ENCODE assay signal across 9 mouse cellular contexts in the genomic region with DNA sequence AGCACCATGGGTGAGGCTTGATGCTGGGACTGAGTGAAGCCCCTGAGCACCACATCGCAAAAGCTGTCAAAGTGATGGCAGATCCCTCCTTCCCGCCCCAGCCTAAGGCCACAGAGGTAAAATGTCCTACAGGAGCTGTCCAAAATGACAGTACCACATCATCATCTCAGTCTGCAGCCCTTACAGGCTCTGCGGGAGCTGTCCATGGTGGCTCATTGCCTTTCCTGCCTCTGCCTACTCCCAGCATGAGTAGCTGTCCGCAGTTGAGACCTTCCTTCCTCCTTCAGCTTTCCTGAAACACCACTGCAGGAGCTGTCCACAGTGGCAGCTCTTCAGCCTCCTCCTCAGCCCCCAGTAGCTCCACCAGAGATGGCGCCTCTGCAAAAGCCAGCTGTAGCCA. TPM values are rescaled to one million over a fixed set of nuclear protein-coding genes. Genes with fewer than 3 reads are reported as not detected.
DNase-seq lines count a peak whose midpoint lies in the region; ATAC-seq lines count a peak whose summit lies in the region.
"Had no signal": no experiment of that assay in that cellular context is flagged by ENCODE, and none has a peak within 500 bp of the region (broad histone marks: within the 10 kb centered on the region; RNA-seq: fewer than 3 reads in every experiment).

No protein-coding gene starts in this region.

- DNase-seq in gastrocnemius, postnatal 25 days = peak; percentile 14
- no peak for DNase-seq in gastrocnemius, adult 8-10 months (ENCODE audit: low spot score in 2 of 2)
- peak; percentile 22 for DNase-seq in urinary bladder, postnatal 14 days (ENCODE audit: low spot score)
- no peak for DNase-seq in urinary bladder, postnatal 25 days (ENCODE audit: low spot score)
- DNase-seq in limb, embryonic 10.5 days (ENCODE audit: low spot score) = peak; percentile 63
- no peak for DNase-seq in cerebellum, postnatal 4 days (ENCODE audit: low spot score in 2 of 2)
- no peak for DNase-seq in right cerebral cortex, postnatal 10 days (ENCODE audit: low spot score in 2 of 2)

- WGBS in limb, embryonic 10.5 days = 84% methylated on average over 5 of the region's 5 CpGs
- 84% methylated on average over 5 of the region's 5 CpGs for WGBS in midbrain, embryonic 15.5 days

- H3K4me3 ChIP-seq in limb, embryonic 10.5 days = no peak overlapping the region
- no peak overlapping the region for H3K4me3 ChIP-seq in midbrain, embryonic 15.5 days
- H3K4me3 ChIP-seq: lung, embryonic 15.5 days had no signal

- H3K4me1 ChIP-seq in limb, embryonic 10.5 days = no peaks in the 10 kb centered on the region
- peaks cover 8% of the 10 kb centered on the region for H3K4me1 ChIP-seq in midbrain, embryonic 15.5 days
- H3K4me1 ChIP-seq: lung, embryonic 15.5 days had no signal

- H3K27me3 ChIP-seq in limb, embryonic 10.5 days (ENCODE audit: low read depth, poor library complexity, severe bottlenecking) = no peaks in the 10 kb centered on the region
- H3K27me3 ChIP-seq in midbrain, embryonic 15.5 days (replicated peaks) = no peaks in the 10 kb centered on the region
- H3K27me3 ChIP-seq: lung, embryonic 15.5 days had no signal

- H3K4me2 ChIP-seq in midbrain, embryonic 15.5 days = no peak overlapping the region
- H3K4me2 ChIP-seq: lung, embryonic 15.5 days had no signal

- peaks cover 18% of the 10 kb centered on the region for H3K36me3 ChIP-seq in limb, embryonic 10.5 days
- H3K36me3 ChIP-seq in midbrain, embryonic 15.5 days (replicated peaks) = no peaks in the 10 kb centered on the region
- H3K36me3 ChIP-seq: lung, embryonic 15.5 days had no signal

- H3K27ac ChIP-seq in limb, embryonic 10.5 days = no peak overlapping the region
- H3K27ac ChIP-seq in midbrain, embryonic 15.5 days = no peak overlapping the region
- H3K27ac ChIP-seq: lung, embryonic 15.5 days had no signal

- H3K9ac ChIP-seq in midbrain, embryonic 15.5 days = no peak overlapping the region
- H3K9ac ChIP-seq: lung, embryonic 15.5 days had no signal

- no peak for ATAC-seq in midbrain, embryonic 15.5 days (replicated peaks)

- no peaks in the 10 kb centered on the region for H3K9me3 ChIP-seq in limb, embryonic 10.5 days (replicated peaks)
- H3K9me3 ChIP-seq in midbrain, embryonic 15.5 days = no peaks in the 10 kb centered on the region
- H3K9me3 ChIP-seq: lung, embryonic 15.5 days had no signal

RNA-seq across cellular contexts. Expression of gene Klhl7, which starts 9.7 kb away (rescaled TPM):
- 10 to 100 TPM; 32.6 to 35.2 TPM for total RNA-seq in gastrocnemius, postnatal 25 days (2021)
- total RNA-seq in gastrocnemius, adult 8-10 months (2022) = 10 to 100 TPM; 35.2 to 41.0 (median 37.7) TPM
- polyA plus RNA-seq in limb, embryonic 10.5 days (2016; fragmentation: Nextera tagmentation; extraction: Ambion mirVana) = 46.8 and 51.1 TPM in 2 replicates
- polyA plus RNA-seq in midbrain, embryonic 15.5 days (2015; fragmentation: Nextera tagmentation; extraction: Ambion mirVana) = 143 and 159 TPM in 2 replicates

RNA-seq across cellular contexts. Expression of gene Nupl2, which starts 54.7 kb away (rescaled TPM):
- 1 to 10 TPM; 5.0 TPM for total RNA-seq in gastrocnemius, postnatal 25 days (2021)
- 1 to 10 TPM; 5.6 to 6.3 (median 5.7) TPM for total RNA-seq in gastrocnemius, adult 8-10 months (2022)
- polyA plus RNA-seq in limb, embryonic 10.5 days (2016; fragmentation: Nextera tagmentation; extraction: Ambion mirVana) = 20.2 and 22.0 TPM in 2 replicates
- polyA plus RNA-seq in midbrain, embryonic 15.5 days (2015; fragmentation: Nextera tagmentation; extraction: Ambion mirVana) = 14.2 and 15.6 TPM in 2 replicates

Comparison
In these comparisons a context has a peak if more than half of its experiments do, and no peak if none do; other contexts are left out.
1. DNase-seq: peak in gastrocnemius, postnatal 25 days (single experiment), urinary bladder, postnatal 14 days (single experiment) and limb, embryonic 10.5 days (single experiment); none in gastrocnemius, adult 8-10 months (0 of 2), urinary bladder, postnatal 25 days (single experiment), cerebellum, postnatal 4 days (0 of 2) and right cerebral cortex, postnatal 10 days (0 of 2).